Mouse (Mus musculus): Measurements from ENCODE around the gene Vmp1. TPM values are rescaled to one million over a fixed set of nuclear protein-coding genes. Genes with fewer than 3 reads are reported as not detected.

Vmp1 gene
- polyA plus RNA-seq, 1 experiment: 132 TPM

DNA sequence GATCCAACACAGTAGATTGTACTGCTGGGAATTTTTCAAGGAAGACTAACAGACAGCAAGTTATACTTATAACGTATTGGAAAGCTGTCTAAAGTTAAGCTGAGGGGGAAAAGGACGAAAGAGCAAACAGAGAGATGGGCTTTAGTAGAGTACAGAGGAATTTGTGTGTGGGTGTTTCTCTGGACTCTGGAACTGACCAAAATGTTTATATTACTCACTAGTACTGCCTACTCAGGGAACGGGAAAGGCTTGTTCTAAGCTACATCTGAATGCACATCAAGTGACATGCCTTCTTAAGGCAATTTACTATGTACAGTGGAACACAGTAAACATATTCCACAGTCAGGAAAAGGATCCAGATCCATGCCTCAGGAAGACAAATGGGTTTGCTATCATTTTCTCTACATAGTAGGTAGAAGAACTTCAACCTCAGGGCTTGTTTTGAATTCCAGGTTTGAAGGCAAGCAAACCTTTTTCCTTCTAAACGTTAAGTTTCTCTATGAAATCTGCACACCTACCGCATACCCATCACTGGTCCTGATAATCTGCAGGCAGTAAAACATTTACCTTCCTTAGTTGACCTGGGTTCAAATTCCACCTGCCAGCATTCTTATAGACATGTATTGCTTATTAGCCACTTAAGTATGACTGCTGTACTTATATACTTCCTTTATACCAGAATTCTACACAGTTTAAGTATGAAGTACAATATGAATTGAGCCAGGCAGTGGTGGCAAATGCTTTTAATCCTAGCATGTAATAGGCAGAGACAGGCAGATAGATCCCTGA is 78.7 kb downstream of the Vmp1 start:
- DNase-seq: no peak
- Histone ChIP-seq H3K27me3 (ENCODE audit: control insufficient read depth, insufficient read depth, low read length) (no peaks in the 10 kb centered on the region; the same call in 1 of the 2 replicates), H3K4me1 (ENCODE audit: control insufficient read depth, insufficient read depth, low read length) (no peaks in the 10 kb centered on the region), H3K4me3 (replicated peaks; ENCODE audit: insufficient read depth, low read depth, low read length) (no peak overlapping the region), H3K27ac (ENCODE audit: insufficient read depth, low read length) (no peak overlapping the region)
- 96% methylated on average over 5 of the region's 5 CpGs for WGBS
- TF ChIP-seq POLR2A (IDR thresholded peaks at IDR 0.05; ENCODE audit: borderline replicate concordance, insufficient read depth, low read length) (no peak), CTCF (IDR thresholded peaks at IDR 0.05; ENCODE audit: borderline replicate concordance, insufficient read depth, low read depth, low read length) (no peak)

DNA sequence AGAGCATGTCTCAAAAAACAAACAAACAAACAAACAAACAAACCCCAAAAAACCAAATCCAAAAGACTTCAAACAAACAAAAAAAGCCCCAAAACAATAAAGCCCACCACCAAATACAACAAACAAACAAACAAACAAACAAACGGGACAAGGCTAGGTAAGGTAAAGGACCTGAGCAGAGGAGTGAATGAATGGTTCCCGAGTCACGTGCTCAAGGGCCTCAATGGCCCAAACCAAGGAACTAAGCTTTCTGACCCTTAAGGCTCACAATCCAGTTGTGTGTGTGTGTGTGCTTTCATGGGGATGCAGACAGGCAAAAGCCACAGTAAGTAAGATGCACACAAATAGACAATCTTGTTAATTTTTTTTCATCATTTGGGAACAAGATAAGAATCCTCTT is 79.3 kb downstream of the Vmp1 start:
- Histone ChIP-seq H3K4me1 (ENCODE audit: control insufficient read depth, insufficient read depth, low read length) (no peaks in the 10 kb centered on the region), H3K27me3 (ENCODE audit: control insufficient read depth, insufficient read depth, low read length) (no peaks in the 10 kb centered on the region; the same call in 1 of the 2 replicates), H3K27ac (ENCODE audit: insufficient read depth, low read length) (no peak overlapping the region), H3K4me3 (replicated peaks; ENCODE audit: insufficient read depth, low read depth, low read length) (no peak overlapping the region)
- TF ChIP-seq CTCF (IDR thresholded peaks at IDR 0.05; ENCODE audit: borderline replicate concordance, insufficient read depth, low read depth, low read length) (no peak), POLR2A (IDR thresholded peaks at IDR 0.05; ENCODE audit: borderline replicate concordance, insufficient read depth, low read length) (no peak)
- DNase-seq: no peak
- WGBS: 96% methylated on average over 3 of the region's 3 CpGs

DNA sequence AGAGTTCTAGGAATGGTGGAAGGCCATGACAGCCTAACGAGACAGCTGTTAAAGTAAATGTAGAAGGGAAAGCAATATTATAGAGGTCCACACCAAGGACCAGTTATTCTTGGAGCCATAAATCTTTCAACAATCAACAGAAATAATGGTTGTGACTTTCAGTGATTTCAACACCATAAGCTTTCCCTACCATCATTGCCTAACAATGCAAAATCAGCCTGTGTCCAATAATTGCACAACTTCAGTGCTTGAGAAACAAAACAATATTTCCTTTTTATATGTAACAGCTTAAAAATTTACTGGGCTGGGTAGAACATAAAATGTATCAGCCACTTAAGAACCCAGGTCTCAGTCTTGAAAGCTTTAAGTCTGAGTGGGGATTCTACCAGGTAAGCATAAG is 79.9 kb downstream of the Vmp1 start:
- Histone ChIP-seq H3K27me3 (ENCODE audit: control insufficient read depth, insufficient read depth, low read length) (no peaks in the 10 kb centered on the region; the same call in 1 of the 2 replicates), H3K4me1 (ENCODE audit: control insufficient read depth, insufficient read depth, low read length) (no peaks in the 10 kb centered on the region), H3K27ac (ENCODE audit: insufficient read depth, low read length) (no peak overlapping the region), H3K4me3 (replicated peaks; ENCODE audit: insufficient read depth, low read depth, low read length) (no peak overlapping the region)
- DNase-seq: no peak
- no peak for TF ChIP-seq CTCF (IDR thresholded peaks at IDR 0.05; ENCODE audit: borderline replicate concordance, insufficient read depth, low read depth, low read length)
- TF ChIP-seq POLR2A (IDR thresholded peaks at IDR 0.05; ENCODE audit: borderline replicate concordance, insufficient read depth, low read length): no peak
- 97% methylated on average over 1 of the region's 1 CpGs for WGBS

DNA sequence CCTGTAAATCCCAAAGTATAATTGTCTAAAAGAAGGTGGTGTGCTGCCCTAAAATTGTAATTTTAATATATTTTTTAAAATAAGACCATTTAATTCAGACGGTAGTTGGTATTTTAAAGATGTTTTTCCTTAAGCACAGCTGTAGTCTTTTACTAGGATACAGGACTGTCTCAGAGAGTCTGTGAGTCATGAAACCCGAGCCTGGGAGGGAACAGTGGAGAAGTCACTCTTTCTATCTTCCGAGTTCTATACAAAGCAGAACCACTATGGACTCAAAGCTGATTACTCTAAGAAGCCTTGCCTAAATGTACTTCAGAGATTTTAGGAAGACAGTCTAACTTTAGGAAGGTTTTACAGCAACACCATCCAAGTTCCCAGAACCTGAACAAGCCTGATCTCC is 81.5 kb downstream of the Vmp1 start:
- Histone ChIP-seq H3K4me1 (ENCODE audit: control insufficient read depth, insufficient read depth, low read length) (no peaks in the 10 kb centered on the region), H3K27ac (ENCODE audit: insufficient read depth, low read length) (no peak overlapping the region), H3K27me3 (ENCODE audit: control insufficient read depth, insufficient read depth, low read length) (no peaks in the 10 kb centered on the region; the same call in 1 of the 2 replicates), H3K4me3 (replicated peaks; ENCODE audit: insufficient read depth, low read depth, low read length) (no peak overlapping the region)
- WGBS: 80% methylated on average over 3 of the region's 3 CpGs
- no peak for DNase-seq
- TF ChIP-seq POLR2A (IDR thresholded peaks at IDR 0.05; ENCODE audit: borderline replicate concordance, insufficient read depth, low read length): no peak
- no peak for TF ChIP-seq CTCF (IDR thresholded peaks at IDR 0.05; ENCODE audit: borderline replicate concordance, insufficient read depth, low read depth, low read length)

DNA sequence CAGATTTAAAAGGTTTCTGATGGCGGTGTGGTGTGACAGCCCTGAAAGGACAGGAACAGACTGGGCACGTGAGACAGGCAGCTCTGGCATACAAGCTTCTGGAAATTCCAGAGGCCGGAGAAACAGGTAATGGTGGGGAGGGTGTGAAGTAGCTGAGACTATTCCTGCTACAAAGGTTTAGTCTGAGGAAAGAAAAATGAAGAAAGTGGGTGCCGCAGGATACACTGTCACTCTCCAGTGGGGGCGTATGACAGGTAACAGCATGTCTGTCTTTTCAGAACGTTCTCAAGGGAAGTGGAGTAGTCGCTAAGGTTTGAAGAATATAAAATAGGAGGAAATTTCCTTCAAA is 83.5 kb downstream of the Vmp1 start:
- TF ChIP-seq POLR2A (IDR thresholded peaks at IDR 0.05; ENCODE audit: borderline replicate concordance, insufficient read depth, low read length) (no peak), CTCF (IDR thresholded peaks at IDR 0.05; ENCODE audit: borderline replicate concordance, insufficient read depth, low read depth, low read length) (no peak)
- no peak for DNase-seq
- Histone ChIP-seq H3K4me3 (replicated peaks; ENCODE audit: insufficient read depth, low read depth, low read length) (no peak overlapping the region), H3K4me1 (ENCODE audit: control insufficient read depth, insufficient read depth, low read length) (no peaks in the 10 kb centered on the region), H3K27me3 (ENCODE audit: control insufficient read depth, insufficient read depth, low read length) (no peaks in the 10 kb centered on the region; the same call in 1 of the 2 replicates), H3K27ac (ENCODE audit: insufficient read depth, low read length) (no peak overlapping the region)
- WGBS: 92% methylated on average over 7 of the region's 7 CpGs

- Histone ChIP-seq H3K4me1 (ENCODE audit: control insufficient read depth, insufficient read depth, low read length) (no peaks in the 10 kb centered on the region), H3K4me3 (replicated peaks; ENCODE audit: insufficient read depth, low read depth, low read length) (no peak overlapping the region), H3K27me3 (ENCODE audit: control insufficient read depth, insufficient read depth, low read length) (no peaks in the 10 kb centered on the region; the same call in 1 of the 2 replicates), H3K27ac (ENCODE audit: insufficient read depth, low read length) (no peak overlapping the region)
- TF ChIP-seq POLR2A (IDR thresholded peaks at IDR 0.05; ENCODE audit: borderline replicate concordance, insufficient read depth, low read length) (no peak), CTCF (IDR thresholded peaks at IDR 0.05; ENCODE audit: borderline replicate concordance, insufficient read depth, low read depth, low read length) (no peak)
- no peak for DNase-seq
- 62% methylated on average over 4 of the region's 4 CpGs for WGBS
Observed at GRCm38 (mm10) chr11:86599378-86600208, 84.0 kb downstream of the Vmp1 start.

GRCm38 (mm10) chr11:86598572-86598971 is 85.1 kb downstream of the Vmp1 start:
- DNase-seq: no peak
- Histone ChIP-seq H3K4me1 (ENCODE audit: control insufficient read depth, insufficient read depth, low read length) (no peaks in the 10 kb centered on the region), H3K27ac (ENCODE audit: insufficient read depth, low read length) (no peak overlapping the region), H3K27me3 (ENCODE audit: control insufficient read depth, insufficient read depth, low read length) (no peaks in the 10 kb centered on the region), H3K4me3 (replicated peaks; ENCODE audit: insufficient read depth, low read depth, low read length) (no peak overlapping the region)
- 83% methylated on average over 1 of the region's 1 CpGs for WGBS
- TF ChIP-seq POLR2A (IDR thresholded peaks at IDR 0.05; ENCODE audit: borderline replicate concordance, insufficient read depth, low read length) (no peak), CTCF (IDR thresholded peaks at IDR 0.05; ENCODE audit: borderline replicate concordance, insufficient read depth, low read depth, low read length) (no peak)
